Mouse (Mus musculus): ENCODE measurements around the gene Gm16223. TPM values are rescaled to one million over a fixed set of nuclear protein-coding genes. Genes with fewer than 3 reads are reported as not detected.

Gm16223 gene
- polyA plus RNA-seq (2015; fragmentation: Nextera tagmentation; extraction: Ambion mirVana), result not detected in 2 replicates

DNA sequence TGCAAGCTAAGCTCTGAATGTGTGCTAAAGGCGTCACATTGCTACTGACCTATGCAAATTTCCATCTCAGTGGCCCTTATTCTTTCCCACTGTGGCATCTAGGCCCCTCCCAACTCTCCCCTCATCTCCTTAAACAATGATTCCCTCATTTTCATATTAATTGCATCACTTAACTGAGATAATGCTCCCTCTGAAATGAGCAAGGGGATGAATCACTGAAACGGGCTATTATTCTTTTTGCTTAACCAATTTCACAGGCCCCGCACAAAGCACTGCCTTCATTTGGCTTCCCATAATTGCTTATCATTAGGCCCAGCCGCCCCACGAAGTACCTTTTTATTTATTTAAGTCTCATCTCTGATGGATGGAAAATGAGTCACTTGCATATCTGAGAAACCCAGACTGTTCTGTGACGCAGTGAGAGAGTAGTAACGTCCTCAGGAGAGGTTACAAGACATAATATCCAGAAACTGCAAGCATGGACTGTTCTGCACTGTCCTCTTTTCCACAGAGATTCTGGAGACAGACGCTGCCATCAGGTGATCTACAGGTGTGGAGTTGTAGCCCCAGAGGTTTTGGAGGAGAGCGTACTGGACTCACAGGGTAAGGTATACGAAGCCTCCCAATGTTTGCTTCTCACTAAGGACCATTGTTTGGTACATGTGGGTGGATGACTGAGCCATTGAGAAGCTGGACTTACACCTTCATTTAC, at the start of gene Gm16223:
Gene Gm16223 (plus strand): TSS at position 485 of the 712 bp plus-strand sequence.
- Histone ChIP-seq H3K4me1 (ENCODE audit: insufficient read depth, low read length) (no peaks in the 10 kb centered on the region), H3K4me3 (ENCODE audit: low read length) (no peak within 1 kb of the TSS), H3K36me3 (ENCODE audit: insufficient read depth, low read length) (no peaks in the 10 kb centered on the region), H3K9ac (replicated peaks; ENCODE audit: low read length) (no peak within 1 kb of the TSS), H3K27me3 (ENCODE audit: insufficient read depth, low read length) (no peaks in the 10 kb centered on the region), H3K27ac (ENCODE audit: low read length) (no peak within 1 kb of the TSS), H3K9me3 (ENCODE audit: low read length) (no peaks in the 10 kb centered on the region), H3K4me2 (replicated peaks; ENCODE audit: low read depth, low read length) (no peak within 1 kb of the TSS)
- ATAC-seq (ENCODE audit: low FRiP score, low TSS enrichment), result no peak
- 86% methylated on average over 10 of the region's 10 CpGs for WGBS

DNA sequence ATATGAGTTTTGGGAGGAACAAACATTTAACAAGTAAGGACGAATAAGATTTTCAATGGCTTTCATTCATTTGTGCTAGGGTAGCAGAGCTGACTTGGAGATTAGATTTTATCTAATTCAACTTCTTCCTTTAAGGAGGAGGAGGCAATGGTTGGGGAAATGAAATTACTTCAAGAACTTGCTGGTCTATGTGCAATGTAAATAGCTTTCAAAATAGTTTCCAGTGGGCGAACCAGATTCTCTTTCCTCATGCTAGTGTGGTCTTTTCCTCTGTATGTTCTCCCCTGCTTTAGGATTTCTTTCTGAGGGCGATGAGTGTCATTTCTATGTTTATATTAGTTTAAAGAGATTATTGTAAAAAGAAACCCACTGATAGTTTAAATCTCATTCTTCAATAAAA, 45.7 kb upstream of the Gm16223 start:
- H3K9me3 ChIP-seq (ENCODE audit: low read length), result no peaks in the 10 kb centered on the region
- no peaks in the 10 kb centered on the region for H3K27me3 ChIP-seq (ENCODE audit: insufficient read depth, low read length)
- H3K9ac ChIP-seq (replicated peaks; ENCODE audit: low read length), result no peak overlapping the region
- ATAC-seq (ENCODE audit: low FRiP score, low TSS enrichment), result no peak
- 79% methylated on average over 3 of the region's 3 CpGs for WGBS
- no peaks in the 10 kb centered on the region for H3K36me3 ChIP-seq (ENCODE audit: insufficient read depth, low read length)
- H3K4me1 ChIP-seq (ENCODE audit: insufficient read depth, low read length), result no peaks in the 10 kb centered on the region
- H3K27ac ChIP-seq (ENCODE audit: low read length), result no peak overlapping the region
- H3K4me2 ChIP-seq (replicated peaks; ENCODE audit: low read depth, low read length), result no peak overlapping the region
- no peak overlapping the region for H3K4me3 ChIP-seq (ENCODE audit: low read length)

DNA sequence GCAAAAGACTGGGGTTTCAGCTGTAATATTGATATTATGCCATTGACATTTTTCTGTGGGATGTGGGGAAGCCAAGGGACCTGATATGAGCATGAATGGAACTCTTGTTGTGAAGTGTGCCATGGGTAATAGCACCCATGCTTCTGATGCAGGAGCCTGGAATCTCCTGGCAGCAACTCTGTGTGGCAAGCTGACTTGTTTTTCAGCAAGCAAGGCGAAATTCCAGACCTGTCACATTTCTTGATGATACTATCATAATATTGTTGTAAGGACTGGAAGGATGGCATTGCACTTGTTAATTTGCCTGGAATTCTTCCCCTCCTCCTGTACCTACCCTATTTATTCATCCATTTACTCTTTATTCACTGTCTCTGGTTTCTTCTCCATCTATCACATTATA, 44.2 kb upstream of the Gm16223 start:
- no peaks in the 10 kb centered on the region for H3K27me3 ChIP-seq (ENCODE audit: insufficient read depth, low read length)
- no peak overlapping the region for H3K4me2 ChIP-seq (replicated peaks; ENCODE audit: low read depth, low read length)
- H3K4me3 ChIP-seq (ENCODE audit: low read length), result no peak overlapping the region
- WGBS, result 56% methylated on average over 1 of the region's 1 CpGs
- no peak for ATAC-seq (ENCODE audit: low FRiP score, low TSS enrichment)
- no peaks in the 10 kb centered on the region for H3K4me1 ChIP-seq (ENCODE audit: insufficient read depth, low read length)
- H3K27ac ChIP-seq (ENCODE audit: low read length), result no peak overlapping the region
- no peak overlapping the region for H3K9ac ChIP-seq (replicated peaks; ENCODE audit: low read length)
- no peaks in the 10 kb centered on the region for H3K36me3 ChIP-seq (ENCODE audit: insufficient read depth, low read length)
- H3K9me3 ChIP-seq (ENCODE audit: low read length), result no peaks in the 10 kb centered on the region

DNA sequence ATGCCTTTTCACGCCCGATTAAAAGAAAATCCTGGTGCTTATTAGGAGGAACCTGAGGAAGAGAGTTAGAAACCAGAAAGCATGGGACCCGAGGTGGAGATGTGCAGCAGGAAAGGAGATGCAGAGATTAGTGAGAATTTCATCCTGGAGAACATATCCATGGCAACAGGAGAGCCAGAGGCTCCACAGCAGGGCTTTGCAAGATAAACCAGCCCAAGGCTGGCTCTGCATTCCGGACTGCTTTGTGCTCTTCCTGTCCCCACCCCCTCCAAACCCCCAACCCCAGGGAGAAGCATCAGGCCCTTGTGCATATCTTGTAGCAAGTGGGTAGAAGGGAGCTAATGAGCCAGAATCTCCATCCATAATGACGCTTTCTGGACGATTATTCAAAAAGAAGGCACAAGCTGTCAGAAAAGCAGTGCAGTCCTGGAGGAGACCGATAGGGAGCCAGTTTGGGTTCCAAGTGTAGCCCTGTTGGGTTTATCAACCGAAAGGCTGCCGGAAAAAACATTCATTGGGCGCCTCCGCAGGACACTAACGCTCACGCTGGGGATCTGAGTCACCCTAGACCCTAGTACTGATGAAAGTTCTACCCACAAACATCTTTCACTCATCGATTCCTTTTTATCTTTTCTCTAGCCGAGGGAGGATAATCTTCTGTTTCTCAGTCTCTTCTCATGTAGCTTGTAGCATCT, 31.2 kb upstream of the Gm16223 start:
- Histone ChIP-seq H3K4me2 (replicated peaks; ENCODE audit: low read depth, low read length) (no peak overlapping the region), H3K4me3 (ENCODE audit: low read length) (no peak overlapping the region), H3K9ac (replicated peaks; ENCODE audit: low read length) (no peak overlapping the region), H3K36me3 (ENCODE audit: insufficient read depth, low read length) (no peaks in the 10 kb centered on the region), H3K9me3 (ENCODE audit: low read length) (no peaks in the 10 kb centered on the region), H3K27ac (ENCODE audit: low read length) (no peak overlapping the region), H3K4me1 (ENCODE audit: insufficient read depth, low read length) (no peaks in the 10 kb centered on the region), H3K27me3 (ENCODE audit: insufficient read depth, low read length) (no peaks in the 10 kb centered on the region)
- WGBS, result 72% methylated on average over 15 of the region's 15 CpGs
- ATAC-seq (ENCODE audit: low FRiP score, low TSS enrichment), result no peak

DNA sequence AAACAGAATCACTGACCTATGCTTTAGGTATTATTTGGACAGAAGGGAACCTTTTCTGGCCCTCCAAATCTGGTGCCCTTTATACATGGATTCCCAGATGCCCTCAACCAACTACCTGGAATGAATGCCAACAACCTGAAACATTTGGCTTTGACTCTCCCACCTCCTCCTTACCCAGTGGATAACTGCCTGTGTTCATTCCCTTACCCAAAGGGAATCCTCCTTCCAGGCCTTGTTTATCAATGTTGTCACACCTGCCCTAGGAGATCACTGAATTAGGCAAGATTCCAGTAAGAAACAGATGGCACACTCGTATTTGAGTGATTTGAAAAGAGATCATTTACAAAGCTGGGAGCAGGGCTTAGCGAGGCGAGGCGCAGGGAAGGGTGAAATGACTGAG, 13.1 kb upstream of the Gm16223 start:
- Histone ChIP-seq H3K4me2 (replicated peaks; ENCODE audit: low read depth, low read length) (no peak overlapping the region), H3K4me3 (ENCODE audit: low read length) (no peak overlapping the region)

DNA sequence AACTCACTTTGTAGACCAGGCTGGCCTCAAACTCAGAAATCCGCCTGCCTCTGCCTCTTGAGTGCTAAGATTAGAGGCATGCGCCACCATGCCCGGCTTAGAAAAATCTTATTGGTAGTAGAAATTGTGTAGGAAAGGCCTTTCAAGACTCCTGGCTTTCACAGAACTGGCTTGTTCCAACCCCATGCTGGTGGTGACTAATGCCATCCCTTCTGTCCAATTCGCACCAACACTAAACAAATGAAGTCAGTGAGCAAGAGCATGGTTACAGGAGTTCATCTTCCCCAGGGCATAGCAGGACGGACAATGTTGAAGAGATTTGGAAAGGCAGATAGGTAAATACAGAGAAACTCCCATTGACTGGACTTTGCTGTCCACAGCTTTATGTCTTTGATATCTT, 12.6 kb upstream of the Gm16223 start:
- Histone ChIP-seq H3K27me3 (ENCODE audit: insufficient read depth, low read length) (no peaks in the 10 kb centered on the region), H3K4me3 (ENCODE audit: low read length) (no peak overlapping the region), H3K4me2 (replicated peaks; ENCODE audit: low read depth, low read length) (no peak overlapping the region), H3K9me3 (ENCODE audit: low read length) (no peaks in the 10 kb centered on the region), H3K27ac (ENCODE audit: low read length) (no peak overlapping the region), H3K4me1 (ENCODE audit: insufficient read depth, low read length) (no peaks in the 10 kb centered on the region), H3K36me3 (ENCODE audit: insufficient read depth, low read length) (no peaks in the 10 kb centered on the region), H3K9ac (replicated peaks; ENCODE audit: low read length) (no peak overlapping the region)
- WGBS, result 92% methylated on average over 5 of the region's 5 CpGs
- ATAC-seq (ENCODE audit: low FRiP score, low TSS enrichment), result no peak

More for the DNA sequence above, 13.1 kb upstream of the Gm16223 start:
- Histone ChIP-seq H3K9me3 (ENCODE audit: low read length) (no peaks in the 10 kb centered on the region), H3K4me1 (ENCODE audit: insufficient read depth, low read length) (no peaks in the 10 kb centered on the region), H3K27me3 (ENCODE audit: insufficient read depth, low read length) (no peaks in the 10 kb centered on the region), H3K9ac (replicated peaks; ENCODE audit: low read length) (no peak overlapping the region), H3K27ac (ENCODE audit: low read length) (no peak overlapping the region), H3K36me3 (ENCODE audit: insufficient read depth, low read length) (no peaks in the 10 kb centered on the region)
- WGBS, result 42% methylated on average over 4 of the region's 4 CpGs
- ATAC-seq (ENCODE audit: low FRiP score, low TSS enrichment), result no peak

DNA sequence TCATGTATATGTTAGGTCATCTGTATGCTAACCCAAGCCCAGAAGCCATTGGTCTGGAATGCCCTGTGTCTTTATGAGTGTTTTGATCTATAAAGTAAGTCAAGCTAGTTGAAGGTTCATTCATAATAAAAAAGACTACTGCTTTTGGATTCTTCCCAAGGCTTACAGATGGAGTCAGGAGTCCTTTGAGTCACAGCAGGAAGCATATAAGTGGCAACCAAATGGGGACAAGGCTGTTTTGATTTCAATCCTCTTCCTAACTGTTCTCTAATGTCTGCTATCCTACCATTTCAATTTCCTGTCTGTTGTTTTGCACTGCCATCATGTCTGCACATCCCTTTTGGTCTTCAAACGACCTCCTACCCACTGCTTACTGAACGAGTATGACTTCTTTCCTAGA, 2.7 kb upstream of the Gm16223 start:
- H3K4me1 ChIP-seq (ENCODE audit: insufficient read depth, low read length), result no peaks in the 10 kb centered on the region
- no peak for ATAC-seq (ENCODE audit: low FRiP score, low TSS enrichment)
- no peaks in the 10 kb centered on the region for H3K9me3 ChIP-seq (ENCODE audit: low read length)
- no peak overlapping the region for H3K4me2 ChIP-seq (replicated peaks; ENCODE audit: low read depth, low read length)
- no peaks in the 10 kb centered on the region for H3K36me3 ChIP-seq (ENCODE audit: insufficient read depth, low read length)
- no peak overlapping the region for H3K4me3 ChIP-seq (ENCODE audit: low read length)
- H3K9ac ChIP-seq (replicated peaks; ENCODE audit: low read length), result no peak overlapping the region
- 50% methylated on average over 2 of the region's 2 CpGs for WGBS
- no peak overlapping the region for H3K27ac ChIP-seq (ENCODE audit: low read length)
- no peaks in the 10 kb centered on the region for H3K27me3 ChIP-seq (ENCODE audit: insufficient read depth, low read length)

DNA sequence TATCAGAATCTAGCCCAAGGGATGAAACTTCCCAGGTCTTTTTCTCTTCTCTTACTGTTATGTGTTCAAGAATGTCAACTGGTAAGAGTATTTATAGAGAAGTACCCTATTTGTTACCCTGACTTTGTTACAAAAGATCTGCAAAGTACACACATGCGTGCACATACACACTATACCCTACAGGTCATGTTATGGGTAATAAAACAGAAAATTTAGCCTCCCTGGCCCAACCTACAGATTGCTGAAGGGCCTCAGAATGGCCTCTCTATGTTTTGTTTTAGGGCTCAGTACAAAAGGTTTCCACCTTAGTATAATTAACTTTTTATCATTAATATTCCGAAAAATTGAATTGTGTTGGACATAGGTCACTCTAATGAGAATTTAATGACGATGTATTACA, 685 bp upstream of the Gm16223 start:
- H3K4me1 ChIP-seq (ENCODE audit: insufficient read depth, low read length), result no peaks in the 10 kb centered on the region
- 84% methylated on average over 3 of the region's 3 CpGs for WGBS
- H3K4me2 ChIP-seq (replicated peaks; ENCODE audit: low read depth, low read length), result no peak overlapping the region
- no peaks in the 10 kb centered on the region for H3K36me3 ChIP-seq (ENCODE audit: insufficient read depth, low read length)
- H3K9ac ChIP-seq (replicated peaks; ENCODE audit: low read length), result no peak overlapping the region
- H3K9me3 ChIP-seq (ENCODE audit: low read length), result no peaks in the 10 kb centered on the region
- ATAC-seq (ENCODE audit: low FRiP score, low TSS enrichment), result no peak
- no peak overlapping the region for H3K27ac ChIP-seq (ENCODE audit: low read length)
- no peaks in the 10 kb centered on the region for H3K27me3 ChIP-seq (ENCODE audit: insufficient read depth, low read length)
- H3K4me3 ChIP-seq (ENCODE audit: low read length), result no peak overlapping the region

DNA sequence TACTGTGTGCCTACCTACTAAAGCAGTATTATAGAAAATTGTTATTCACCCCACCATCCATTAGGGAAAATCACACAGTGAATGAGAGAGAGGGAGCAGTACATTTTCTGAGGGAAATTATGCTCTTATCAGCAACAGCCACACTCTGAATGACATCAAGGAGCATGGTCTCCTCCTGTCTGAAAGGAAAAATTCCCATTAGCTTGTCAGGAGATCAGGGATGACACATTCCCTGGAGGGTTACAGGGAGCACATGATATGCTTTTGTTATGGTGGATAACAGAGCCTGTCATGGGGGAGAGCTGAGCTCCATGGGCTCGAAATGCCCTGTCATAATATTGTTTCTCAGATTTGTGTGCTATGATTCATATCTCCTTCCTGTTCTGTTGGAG, 424 bp downstream of the Gm16223 start:
- no peaks in the 10 kb centered on the region for H3K4me1 ChIP-seq (ENCODE audit: insufficient read depth, low read length)
- no peak overlapping the region for H3K4me3 ChIP-seq (ENCODE audit: low read length)
- no peaks in the 10 kb centered on the region for H3K27me3 ChIP-seq (ENCODE audit: insufficient read depth, low read length)
- ATAC-seq (ENCODE audit: low FRiP score, low TSS enrichment), result no peak
- 78% methylated on average over 1 of the region's 1 CpGs for WGBS
- no peak overlapping the region for H3K4me2 ChIP-seq (replicated peaks; ENCODE audit: low read depth, low read length)
- no peaks in the 10 kb centered on the region for H3K9me3 ChIP-seq (ENCODE audit: low read length)
- H3K9ac ChIP-seq (replicated peaks; ENCODE audit: low read length), result no peak overlapping the region
- no peak overlapping the region for H3K27ac ChIP-seq (ENCODE audit: low read length)
- no peaks in the 10 kb centered on the region for H3K36me3 ChIP-seq (ENCODE audit: insufficient read depth, low read length)

DNA sequence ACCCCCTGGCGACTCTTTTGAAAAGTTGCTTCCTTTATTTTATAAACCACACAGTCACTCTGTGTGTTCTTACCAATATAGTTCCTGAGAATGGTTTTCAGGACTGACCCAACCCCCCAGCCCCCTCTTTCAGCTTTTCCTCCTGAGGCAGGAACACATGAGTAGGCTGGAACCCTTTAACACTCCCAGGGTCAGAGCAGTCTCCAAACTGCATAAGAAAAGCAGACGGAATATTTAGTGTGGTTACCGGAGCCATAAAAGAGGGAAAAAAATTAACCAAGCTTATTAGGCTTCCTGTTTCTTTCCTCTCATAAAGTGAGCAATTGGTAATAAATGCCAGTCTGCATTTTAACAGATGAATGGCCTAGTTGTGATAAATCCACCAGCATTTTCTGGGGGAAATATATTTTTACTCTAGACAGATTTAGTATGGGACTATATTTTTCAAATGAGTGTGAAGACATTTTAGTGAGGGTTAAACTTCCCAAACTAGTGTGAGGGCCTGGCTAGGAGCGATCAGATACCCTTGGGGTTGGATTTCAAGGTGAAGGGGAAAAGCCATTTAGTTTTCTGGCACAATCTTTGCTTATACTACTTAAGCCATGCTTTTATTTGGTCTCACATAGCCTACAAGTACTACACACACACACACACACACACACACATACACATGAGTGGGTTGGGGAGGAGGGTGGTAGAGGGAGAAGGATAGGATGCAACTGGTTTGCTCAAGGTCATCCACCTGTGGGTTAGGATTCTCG, 49.0 kb downstream of the Gm16223 start:
- Histone ChIP-seq H3K4me1 (ENCODE audit: insufficient read depth, low read length) (no peaks in the 10 kb centered on the region), H3K27ac (ENCODE audit: low read length) (peak overlapping the region; percentile 60; the same call in 1 of the 2 replicates), H3K4me2 (replicated peaks; ENCODE audit: low read depth, low read length) (no peak overlapping the region), H3K9me3 (ENCODE audit: low read length) (no peaks in the 10 kb centered on the region), H3K4me3 (ENCODE audit: low read length) (no peak overlapping the region), H3K27me3 (ENCODE audit: insufficient read depth, low read length) (no peaks in the 10 kb centered on the region), H3K36me3 (ENCODE audit: insufficient read depth, low read length) (no peaks in the 10 kb centered on the region), H3K9ac (replicated peaks; ENCODE audit: low read length) (no peak overlapping the region)
- 29% methylated on average over 5 of the region's 5 CpGs for WGBS
- peak; percentile 88 for ATAC-seq (ENCODE audit: low FRiP score, low TSS enrichment)

Data from kidney, embryonic 16.5 days (tissue).